Comparison of ENCODE assay signal across 7 mouse cellular contexts in genomic region chr17:6005638-6006471, GRCm38 (mm10).
DNase-seq lines count a peak whose midpoint lies in the region; ATAC-seq and TF ChIP-seq lines count a peak whose summit lies in the region.

No protein-coding gene starts in this region.

- no peaks in the 10 kb centered on the region for H3K36me3 ChIP-seq in limb, embryonic 13.5 days
- no peaks in the 10 kb centered on the region for H3K36me3 ChIP-seq in midbrain, postnatal 0 days (ENCODE audit: insufficient read depth, low read length)

- peak; percentile 40 for ATAC-seq in granulocyte monocyte progenitor cell, adult 5-6 weeks (replicated peaks; ENCODE audit: poor library complexity, severe bottlenecking)
- ATAC-seq in limb, embryonic 13.5 days (ENCODE audit: low FRiP score, low read depth), result peak; percentile 55
- ATAC-seq in midbrain, postnatal 0 days (ENCODE audit: low FRiP score), result peak; percentile 63; the same call in 1 of the 2 replicates

- peak; percentile 18; the same call in 1 of the 2 replicates for TF ChIP-seq CTCF in cortical plate, adult 2 months (IDR thresholded peaks at IDR 0.05; ENCODE audit: extremely low read depth, insufficient read depth, low read length)
- TF ChIP-seq CTCF in midbrain, postnatal 0 days (IDR thresholded peaks at IDR 0.05), result peak; percentile 41

- H3K4me1 ChIP-seq in cortical plate, adult 2 months (ENCODE audit: control insufficient read depth, insufficient read depth, low read length), result peaks cover 14% of the 10 kb centered on the region
- H3K4me1 ChIP-seq in limb, embryonic 13.5 days, result peaks cover 35% of the 10 kb centered on the region
- peaks cover 10% of the 10 kb centered on the region for H3K4me1 ChIP-seq in midbrain, postnatal 0 days (ENCODE audit: insufficient read depth, low read length)

- H3K27me3 ChIP-seq in limb, embryonic 13.5 days, result no peaks in the 10 kb centered on the region; the same call in 1 of the 2 replicates
- no peaks in the 10 kb centered on the region for H3K27me3 ChIP-seq in midbrain, postnatal 0 days (ENCODE audit: insufficient read depth, low read length)

- H3K27ac ChIP-seq in cortical plate, adult 2 months (ENCODE audit: insufficient read depth, low read length), result peak overlapping the region; percentile 81
- peak overlapping the region; percentile 78 for H3K27ac ChIP-seq in limb, embryonic 13.5 days
- peak overlapping the region; percentile 32; the same call in 1 of the 2 replicates for H3K27ac ChIP-seq in midbrain, postnatal 0 days (ENCODE audit: low read depth, low read length)

- TF ChIP-seq POLR2A in cortical plate, adult 2 months (IDR thresholded peaks at IDR 0.05; ENCODE audit: extremely low read depth, insufficient read depth, low read length), result no peak

- no peak overlapping the region for H3K4me3 ChIP-seq in cortical plate, adult 2 months (ENCODE audit: insufficient read depth, low read length)
- no peak overlapping the region for H3K4me3 ChIP-seq in limb, embryonic 13.5 days
- no peak overlapping the region for H3K4me3 ChIP-seq in midbrain, postnatal 0 days (ENCODE audit: low read depth, low read length)

- 29% methylated on average over 14 of the region's 14 CpGs for WGBS in limb, embryonic 13.5 days
- 13% methylated on average over 14 of the region's 14 CpGs for WGBS in midbrain, postnatal 0 days

- H3K9ac ChIP-seq in limb, embryonic 13.5 days, result no peak overlapping the region
- H3K9ac ChIP-seq in midbrain, postnatal 0 days (replicated peaks; ENCODE audit: low read length, poor library complexity, severe bottlenecking), result no peak overlapping the region

- H3K9me3 ChIP-seq in limb, embryonic 13.5 days, result no peaks in the 10 kb centered on the region
- no peaks in the 10 kb centered on the region for H3K9me3 ChIP-seq in midbrain, postnatal 0 days (ENCODE audit: low read length)

- DNase-seq in MN1 (ENCODE audit: low spot score), result peak; percentile 71
- DNase-seq in kidney, adult 8-10 months, result peak; percentile 58 to 81
- DNase-seq in midbrain, postnatal 0 days (ENCODE audit: low spot score), result peak; percentile 77
- peak; percentile 61 for DNase-seq in testis, postnatal 14 days (ENCODE audit: low spot score)

- H3K4me2 ChIP-seq in limb, embryonic 13.5 days (replicated peaks), result peak overlapping the region; percentile 37
- H3K4me2 ChIP-seq in midbrain, postnatal 0 days (ENCODE audit: low read depth, low read length, poor library complexity, severe bottlenecking), result peak overlapping the region; percentile 24
